Mouse (Mus musculus) adrenal gland, postnatal 36 days (tissue): ENCODE results near the gene Fam71e1. TPM values are rescaled to one million over a fixed set of nuclear protein-coding genes. Genes with fewer than 3 reads are reported as not detected.
A peak's percentile ranks its signal among the peaks of the same experiment; 100 is the strongest.

Experiments
- DNase-seq, 2 experiments: peaks; one replicate each; pipeline ENCODE4 v3.0.0; 2021; ENCODE audit warnings: mixed read lengths in 1 of 2
- total RNA-seq, 2 experiments: library from RNA; stranded (reverse); gene quantifications; 2 replicates each; pipeline ENCODE4 v1.2.3; 2021

Fam71e1 gene
- total RNA-seq, 2 experiments from 2014 or later, result 8.5 to 9.5 TPM

- no peak for DNase-seq
These were observed 25.4 kb upstream of the Fam71e1 start for GRCm38 (mm10) chr7:44470696-44471612.

GRCm38 (mm10) chr7:44471880-44472557, 24.4 kb upstream of the Fam71e1 start:
- DNase-seq, result no peak

GRCm38 (mm10) chr7:44472558-44472885, 23.9 kb upstream of the Fam71e1 start:
- no peak for DNase-seq

GRCm38 (mm10) chr7:44472961-44473646, 23.3 kb upstream of the Fam71e1 start:
- no peak for DNase-seq

GRCm38 (mm10) chr7:44474419-44474818, 22.0 kb upstream of the Fam71e1 start:
- no peak for DNase-seq

GRCm38 (mm10) chr7:44475046-44475614, 21.3 kb upstream of the Fam71e1 start:
- DNase-seq, result no peak

- no peak for DNase-seq
These were observed 13.4 kb upstream of the Fam71e1 start for GRCm38 (mm10) chr7:44482836-44483435.

GRCm38 (mm10) chr7:44484109-44484508, 12.3 kb upstream of the Fam71e1 start:
- no peak for DNase-seq

- peak; percentile 71 to 78 for DNase-seq
These were observed 11.4 kb upstream of the Fam71e1 start for GRCm38 (mm10) chr7:44484841-44485571.

- no peak for DNase-seq
These were observed 10.7 kb upstream of the Fam71e1 start for GRCm38 (mm10) chr7:44485572-44486195.

- DNase-seq, result no peak
These were observed 9.3 kb upstream of the Fam71e1 start for GRCm38 (mm10) chr7:44486927-44487575.

- DNase-seq, result no peak
These were observed 8.4 kb upstream of the Fam71e1 start for GRCm38 (mm10) chr7:44487936-44488335.

- DNase-seq, result no peak
These were observed 7.8 kb upstream of the Fam71e1 start for GRCm38 (mm10) chr7:44488545-44488944.

GRCm38 (mm10) chr7:44490281-44490680, 6.1 kb upstream of the Fam71e1 start:
- no peak for DNase-seq

- DNase-seq, result no peak
These were observed 5.0 kb upstream of the Fam71e1 start for GRCm38 (mm10) chr7:44491391-44491790.

- DNase-seq, result no peak
These were observed 4.1 kb upstream of the Fam71e1 start for GRCm38 (mm10) chr7:44492166-44492826.

- no peak for DNase-seq
These were observed 1.7 kb upstream of the Fam71e1 start for GRCm38 (mm10) chr7:44494681-44495080.

- DNase-seq, result no peak
These were observed 1.3 kb upstream of the Fam71e1 start for GRCm38 (mm10) chr7:44495086-44495485.

- DNase-seq, result no peak
These were observed 359 bp downstream of the Fam71e1 start for GRCm38 (mm10) chr7:44496771-44497109.
